Mouse (Mus musculus) heart, embryonic 14.5 days (tissue): ENCODE results near the gene Pramel7. TPM values are rescaled to one million over a fixed set of nuclear protein-coding genes. Genes with fewer than 3 reads are reported as not detected.

Source experiments
- polyA plus RNA-seq: library from polyadenylated mRNA; unstranded; fragments of >200 nt; fragmentation: Nextera tagmentation; extraction: Ambion mirVana; gene quantifications from 2 replicates; pipeline ENCODE4 v1.2.1, GENCODE M21; 2014

Gene Pramel7
- polyA plus RNA-seq, 1 experiment from 2014 or later = not detected

Other genes with a start within 250 kb of the Pramel7 start
- gene Olfr1115, start 249.1 kb downstream of the Pramel7 start, polyA plus RNA-seq = not detected in 2 replicates
- gene Olfr1116, start 229.6 kb downstream of the Pramel7 start, polyA plus RNA-seq = not detected in 2 replicates
- not detected in 2 replicates for gene Olfr1118, start 189.5 kb downstream of the Pramel7 start, polyA plus RNA-seq
- gene Olfr1120, start 142.3 kb downstream of the Pramel7 start, polyA plus RNA-seq = not detected in 2 replicates
- gene Olfr1121, start 127.2 kb downstream of the Pramel7 start, polyA plus RNA-seq = not detected in 2 replicates
- not detected in 2 replicates for gene Olfr1122, start 111.2 kb downstream of the Pramel7 start, polyA plus RNA-seq
- not detected in 2 replicates for gene Olfr1123, start 80.5 kb downstream of the Pramel7 start, polyA plus RNA-seq
- gene Olfr1124, start 66.8 kb downstream of the Pramel7 start, polyA plus RNA-seq = not detected in 2 replicates
- not detected in 2 replicates for gene Olfr1126, start 43.1 kb downstream of the Pramel7 start, polyA plus RNA-seq
- gene Pramel6, start 9.5 kb upstream of the Pramel7 start, polyA plus RNA-seq = not detected in 2 replicates
- not detected in 2 replicates for gene Olfr153, start 34.7 kb upstream of the Pramel7 start, polyA plus RNA-seq
- not detected in 2 replicates for gene Olfr1128, start 48.4 kb upstream of the Pramel7 start, polyA plus RNA-seq
- not detected in 2 replicates for gene Olfr1129, start 76.8 kb upstream of the Pramel7 start, polyA plus RNA-seq
- not detected in 2 replicates for gene Olfr1130, start 109.1 kb upstream of the Pramel7 start, polyA plus RNA-seq
- gene Olfr1131, start 130.0 kb upstream of the Pramel7 start, polyA plus RNA-seq = not detected in 2 replicates
- not detected in 2 replicates for gene Olfr1132, start 140.4 kb upstream of the Pramel7 start, polyA plus RNA-seq
- gene Olfr1133, start 150.3 kb upstream of the Pramel7 start, polyA plus RNA-seq = not detected in 2 replicates
- not detected in 2 replicates for gene Olfr1134, start 161.4 kb upstream of the Pramel7 start, polyA plus RNA-seq
- gene Olfr1135, start 176.6 kb upstream of the Pramel7 start, polyA plus RNA-seq = not detected in 2 replicates
- gene Olfr1136, start 196.9 kb upstream of the Pramel7 start, polyA plus RNA-seq = not detected in 2 replicates
- not detected in 2 replicates for gene Olfr1137, start 216.1 kb upstream of the Pramel7 start, polyA plus RNA-seq
- not detected in 2 replicates for gene Olfr1138, start 242.9 kb upstream of the Pramel7 start, polyA plus RNA-seq
- not detected in 2 replicates for gene Olfr1140, start 246.7 kb upstream of the Pramel7 start, polyA plus RNA-seq